Mouse (Mus musculus): ENCODE data around the gene Pkp1.

DNA sequence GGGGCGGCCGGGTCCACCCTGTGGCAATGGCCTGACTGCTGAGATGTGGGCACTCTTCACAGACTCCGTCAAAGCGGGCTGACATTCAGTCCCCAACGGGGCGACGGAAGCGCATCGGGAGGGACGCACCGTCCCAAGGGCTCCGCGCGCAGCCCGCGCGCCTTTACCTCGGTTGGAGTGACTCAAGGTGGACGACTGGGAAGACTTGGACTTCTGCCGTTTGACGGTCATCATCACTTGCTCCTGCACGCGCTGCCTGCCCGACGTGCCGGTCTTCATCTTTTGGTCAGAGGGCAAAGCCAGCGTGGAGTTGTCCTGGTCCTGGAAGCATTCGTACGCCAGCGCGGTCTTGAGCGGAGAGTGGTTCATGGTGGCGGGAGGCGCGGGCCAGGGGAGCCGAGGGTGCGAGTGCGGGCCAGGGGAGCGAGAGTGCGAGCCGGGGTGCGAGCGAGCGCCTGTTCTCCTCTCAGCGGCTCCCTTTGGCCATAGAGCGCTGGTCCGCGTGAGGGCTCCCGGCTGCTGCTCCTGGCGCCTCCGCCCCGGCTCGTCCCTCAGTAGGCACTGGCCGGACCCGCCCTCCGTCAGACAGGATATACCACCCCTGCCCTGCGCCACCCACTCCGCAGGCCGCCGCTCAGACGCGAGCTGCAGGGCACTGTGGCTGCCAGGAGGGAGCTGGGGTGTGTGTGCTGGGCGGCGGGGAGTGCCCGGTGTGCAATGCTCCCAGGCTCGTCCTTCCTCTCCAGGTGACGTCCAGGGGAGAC is at the start of gene Pkp1:
- TF ChIP-seq CTCF (IDR thresholded peaks at IDR 0.05; ENCODE audit: borderline replicate concordance, insufficient read depth, low read length) = no peak
- no peak for TF ChIP-seq POLR2A (IDR thresholded peaks at IDR 0.05; ENCODE audit: low read depth, low read length)
